Mouse (Mus musculus): ENCODE data around the gene Klk10.

Gene Klk10

DNA sequence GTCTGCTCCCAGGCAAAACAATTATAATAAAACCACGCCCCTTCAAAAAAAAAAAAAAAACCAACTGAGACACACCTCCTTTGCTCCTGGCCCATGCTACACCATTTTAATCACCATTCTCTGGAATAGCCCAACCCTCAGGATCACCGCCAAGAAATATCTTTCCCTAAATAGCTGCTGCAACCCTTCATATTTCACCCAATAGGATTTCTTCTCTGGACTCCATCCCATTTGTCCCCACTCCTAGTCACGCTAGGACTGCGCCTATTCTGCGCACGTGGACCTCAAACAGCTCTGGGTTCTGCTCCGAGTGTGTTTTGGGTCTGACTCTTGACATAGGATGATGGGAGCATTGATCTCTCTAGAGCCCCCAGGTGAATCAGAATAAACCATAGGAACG is 15.5 kb downstream of the Klk10 start:
- no peak for DNase-seq (ENCODE audit: low spot score in 2 of 2)

- peak; percentile 16 to 26 for DNase-seq (ENCODE audit: low spot score in 2 of 2)
Observed at GRCm38 (mm10) chr7:43797333-43797769, 16.5 kb downstream of the Klk10 start, which contains the start of gene Klk8. Gene Klk8 (plus strand): TSS chr7:43797577.

DNA sequence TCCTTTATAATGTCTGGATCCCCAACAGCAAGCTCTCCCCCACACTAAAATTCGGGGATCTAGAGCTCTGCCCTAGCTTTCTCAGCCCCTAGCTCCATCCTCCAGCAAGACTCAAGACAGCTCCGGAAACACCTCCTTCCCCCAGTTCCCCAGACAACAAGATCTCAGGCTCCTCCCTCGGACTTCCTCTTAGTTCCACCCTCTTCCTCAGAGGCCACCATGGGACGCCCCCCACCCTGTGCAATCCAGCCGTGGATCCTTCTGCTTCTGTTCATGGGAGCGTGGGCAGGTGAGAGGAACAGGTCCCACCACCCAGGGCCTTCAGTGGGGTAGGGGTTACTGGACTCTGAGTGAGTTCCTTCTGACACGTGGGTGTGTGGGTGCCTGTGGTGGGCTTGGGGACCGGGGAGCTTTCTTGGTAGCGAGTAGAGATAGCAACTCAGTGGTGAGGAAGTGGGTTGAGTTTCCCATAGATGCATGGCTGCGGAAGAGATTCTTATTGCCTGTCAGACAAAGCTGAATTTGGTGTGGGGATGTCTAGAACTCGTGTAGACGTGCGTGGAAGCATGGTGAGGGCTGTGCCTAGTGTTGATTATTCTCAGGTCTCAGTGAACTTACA is 17.1 kb downstream of the Klk10 start:
- peak; percentile 10 to 23 for DNase-seq (ENCODE audit: low spot score in 2 of 2)

GRCm38 (mm10) chr7:43799876-43800275 is 19.0 kb downstream of the Klk10 start:
- DNase-seq (ENCODE audit: low spot score in 2 of 2): no peak

GRCm38 (mm10) chr7:43810994-43811393 is 30.2 kb downstream of the Klk10 start, which contains the start of gene Klk7:
Gene Klk7 (plus strand): TSS chr7:43811294.
- no peak for DNase-seq (ENCODE audit: low spot score in 2 of 2)

DNA sequence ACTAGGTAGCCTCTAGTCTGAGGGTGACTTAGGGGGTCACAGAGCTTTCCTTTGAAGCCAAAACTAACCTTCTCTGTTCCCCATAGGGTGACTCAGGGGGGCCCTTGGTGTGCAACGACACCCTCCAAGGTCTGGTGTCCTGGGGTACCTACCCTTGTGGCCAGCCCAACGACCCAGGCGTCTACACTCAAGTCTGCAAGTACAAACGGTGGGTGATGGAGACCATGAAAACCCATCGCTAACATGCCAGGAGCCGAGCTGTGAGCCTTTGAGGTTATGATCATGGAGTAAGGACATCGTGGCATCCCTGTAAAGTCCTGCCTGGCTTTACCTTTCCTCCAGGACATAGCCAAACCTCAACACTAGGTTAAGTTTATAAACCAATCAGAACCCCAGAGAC is 34.4 kb downstream of the Klk10 start:
- DNase-seq (ENCODE audit: low spot score in 2 of 2): no peak

DNA sequence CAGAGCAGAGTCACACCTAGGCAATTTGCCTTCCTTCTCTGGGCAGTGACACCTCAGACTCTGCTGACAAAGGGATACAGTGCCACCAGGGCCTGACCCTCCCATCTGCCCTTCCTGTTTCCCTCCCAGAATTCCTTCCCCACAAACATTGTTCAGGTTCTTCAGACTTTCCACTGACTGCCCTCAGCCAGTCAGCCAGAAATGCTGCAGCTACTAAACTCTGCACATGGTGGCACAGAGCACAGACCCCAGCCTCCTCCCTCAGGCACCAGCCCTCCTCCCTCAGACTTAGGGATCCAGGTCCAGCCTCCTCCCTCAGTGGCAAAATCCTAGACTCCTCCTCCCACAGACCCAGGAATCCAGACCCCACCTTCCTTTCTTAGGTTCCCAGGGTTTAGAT is 35.9 kb downstream of the Klk10 start:
- no peak for DNase-seq (ENCODE audit: low spot score in 2 of 2)

- no peak for DNase-seq (ENCODE audit: low spot score in 2 of 2)
Observed at GRCm38 (mm10) chr7:43821581-43821980, 40.7 kb downstream of the Klk10 start.

GRCm38 (mm10) chr7:43824199-43824598 is 43.4 kb downstream of the Klk10 start, which contains the start of gene Klk6:
Gene Klk6 (plus strand): TSS chr7:43824499.
- no peak for DNase-seq (ENCODE audit: low spot score in 2 of 2)

- DNase-seq (ENCODE audit: low spot score in 2 of 2): no peak
Observed at GRCm38 (mm10) chr7:43826056-43826455, 45.2 kb downstream of the Klk10 start.

DNA sequence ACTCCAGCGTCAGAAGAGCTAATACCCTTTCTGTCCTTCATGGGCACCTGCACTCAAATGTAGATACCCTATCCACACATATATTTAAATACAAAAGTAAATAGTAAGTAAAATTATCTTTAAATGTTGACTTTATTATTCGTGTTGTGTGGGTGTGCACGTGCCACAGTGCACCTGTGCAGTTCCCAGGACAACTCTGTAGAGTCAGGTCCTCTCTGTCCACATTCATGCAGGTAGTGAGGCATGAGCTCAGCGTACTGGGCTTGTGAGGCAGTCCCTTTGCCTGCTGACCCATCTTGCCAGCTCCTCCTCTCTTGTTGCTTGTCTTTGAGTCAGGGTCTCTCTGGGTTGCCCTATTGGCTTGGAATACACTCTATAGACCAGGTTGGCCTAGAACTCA is 46.9 kb downstream of the Klk10 start:
- no peak for DNase-seq (ENCODE audit: low spot score in 2 of 2)

- no peak for DNase-seq (ENCODE audit: low spot score in 2 of 2)
Observed at GRCm38 (mm10) chr7:43829006-43829405, 48.2 kb downstream of the Klk10 start.

All from thymus, postnatal 10 days (tissue).